Mouse (Mus musculus) left cerebral cortex, postnatal 25 days (tissue): ENCODE data around the gene Cfap58. TPM values are rescaled to one million over a fixed set of nuclear protein-coding genes. Genes with fewer than 3 reads are reported as not detected.
A peak's percentile ranks its signal among the peaks of the same experiment; 100 is the strongest.

Experiments
- DNase-seq, 2 experiments: peaks; one replicate each; pipeline ENCODE4 v3.0.0; 2022; ENCODE audit warnings: low spot score in 2 of 2, mixed read lengths in 1 of 2
- intact Hi-C: fragments of 180-260 bp; cut with DNase I; formaldehyde crosslinking; loops from one replicate; pipeline ENCODE4 v1.15.1; 2025
- total RNA-seq, 2 experiments: library from RNA; stranded (reverse); gene quantifications; 2 replicates each; pipeline ENCODE4 v1.2.3; 2021

The Cfap58 gene
- total RNA-seq, 2 experiments from 2014 or later = 0.21 to 0.55 TPM

- DNase-seq = no peak
- intact Hi-C loops = no loop called here
Observed at GRCm38 (mm10) chr19:47914191-47914590, 23.3 kb upstream of the Cfap58 start.

DNA sequence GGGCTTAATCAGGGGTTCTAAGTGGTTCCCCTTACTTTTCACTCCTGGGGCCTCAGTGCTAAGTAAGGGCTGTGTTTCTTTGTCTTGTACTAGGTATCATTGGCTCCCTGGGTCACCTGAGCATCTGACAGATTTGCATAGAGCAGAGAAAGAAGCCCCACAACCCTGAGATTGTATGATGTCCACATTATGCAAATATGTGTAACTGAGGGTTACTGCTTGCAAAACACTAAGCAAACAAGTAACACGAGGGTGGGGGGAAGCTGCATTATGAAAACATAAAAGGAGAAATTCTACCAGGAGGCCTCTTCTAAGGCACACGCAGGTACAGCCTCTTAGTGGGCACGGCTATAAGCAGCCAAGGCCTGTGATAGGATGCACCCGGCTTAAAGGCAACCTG is 22.2 kb upstream of the Cfap58 start:
- intact Hi-C loops = no loop called here
- DNase-seq = no peak

DNA sequence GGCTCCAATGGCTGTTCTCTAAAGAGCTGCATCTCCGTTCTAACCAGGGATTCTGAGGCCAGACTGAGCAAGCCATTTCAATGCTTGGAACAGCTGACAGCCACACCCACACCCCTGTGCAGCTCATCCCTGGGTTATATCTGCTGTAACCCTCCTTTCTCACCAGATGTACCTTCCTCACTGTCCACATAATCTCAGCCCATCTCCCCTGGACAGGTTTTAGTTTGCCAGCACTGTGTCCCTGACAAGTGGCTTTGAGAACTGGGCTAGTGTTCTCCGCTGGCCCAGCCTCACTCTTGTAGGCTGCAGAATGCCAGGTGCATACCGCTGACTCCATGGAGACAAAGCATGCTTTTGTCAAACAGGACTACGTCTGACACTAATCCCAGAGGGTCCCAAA is 20.1 kb upstream of the Cfap58 start:
- intact Hi-C loops = no loop called here
- DNase-seq = no peak

- DNase-seq = no peak
- intact Hi-C loops = no loop called here
Observed at GRCm38 (mm10) chr19:47918016-47918415, 19.5 kb upstream of the Cfap58 start.

DNA sequence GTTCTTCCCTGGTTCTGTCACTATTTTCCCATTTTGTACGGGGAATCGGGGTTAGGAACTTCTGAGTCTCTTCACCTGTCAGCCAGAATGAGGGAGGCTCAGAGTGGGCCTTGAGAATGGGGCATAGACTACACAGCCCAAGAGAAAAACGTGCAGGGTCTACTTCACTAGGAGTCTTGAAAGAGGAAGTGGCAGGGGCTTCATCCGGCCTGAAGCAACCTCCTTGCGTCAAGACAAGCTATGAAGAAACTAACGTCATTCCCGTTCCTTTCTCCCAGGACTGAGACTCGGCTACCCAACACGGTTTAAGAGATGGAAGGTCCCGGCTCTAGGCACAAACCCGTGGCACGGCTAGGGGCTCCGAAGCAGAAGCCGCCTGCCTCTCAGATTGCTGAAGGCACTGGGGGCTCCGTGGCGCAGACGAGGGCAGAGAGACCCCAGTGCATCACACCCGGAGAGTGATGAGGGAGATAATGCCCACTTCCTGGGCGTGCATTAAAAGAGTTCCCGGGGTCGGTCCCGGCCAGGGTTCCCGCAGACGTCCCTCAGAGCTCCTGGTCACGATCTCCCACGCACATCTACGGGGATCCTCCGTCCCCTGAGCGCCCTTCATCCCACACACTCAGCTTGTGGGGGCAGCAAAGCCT is 18.9 kb upstream of the Cfap58 start:
- intact Hi-C loops = no loop called here
- no peak for DNase-seq

- intact Hi-C loops = no loop called here
- peak; percentile 61 to 67 for DNase-seq
Observed at GRCm38 (mm10) chr19:47919126-47919965, 18.1 kb upstream of the Cfap58 start, which contains the start of the genes Cfap43 and Itprip. Gene Cfap43, minus strand, starts transcription at chr19:47919287. Gene Itprip, minus strand, starts transcription at chr19:47919299.

DNA sequence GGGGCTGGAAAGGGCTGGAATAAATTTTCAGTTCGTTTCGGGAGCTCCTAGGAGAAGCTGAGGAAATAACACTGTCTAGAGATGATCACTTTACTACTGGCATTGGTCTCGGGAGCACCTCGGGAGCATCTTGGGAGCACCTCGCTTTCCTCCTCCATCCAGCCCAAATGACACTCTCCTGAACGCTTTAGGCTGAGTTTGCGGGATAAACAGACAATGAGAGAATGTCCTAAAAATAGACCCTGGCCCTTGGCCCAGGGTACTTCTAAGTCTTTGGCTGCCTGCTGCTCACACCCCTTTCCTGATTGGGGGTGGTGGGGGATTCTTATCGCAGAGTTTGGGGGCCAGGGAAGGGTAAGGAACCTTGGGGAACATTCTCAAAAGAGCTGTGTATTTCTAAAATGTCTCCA is 17.5 kb upstream of the Cfap58 start:
- intact Hi-C loops = no loop called here
- no peak for DNase-seq

DNA sequence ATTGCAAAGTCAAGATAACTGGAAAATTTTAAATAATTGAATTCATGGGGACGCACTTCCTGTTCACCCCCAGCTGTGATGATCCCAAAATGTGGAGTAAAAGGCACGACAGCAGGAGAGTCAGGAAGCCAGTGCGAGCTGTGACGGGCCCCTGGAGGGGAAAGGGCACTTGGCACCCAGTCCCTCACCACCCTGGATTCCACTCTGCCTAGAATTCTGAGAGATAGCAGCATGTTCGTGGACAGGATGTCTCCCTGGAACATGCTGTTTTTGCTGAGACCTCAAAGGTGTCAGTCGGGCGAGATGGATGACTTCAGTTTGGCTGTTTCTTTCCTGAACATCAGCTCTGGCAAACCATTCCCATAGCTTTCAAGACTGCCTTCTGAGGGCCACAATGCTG is 11.7 kb upstream of the Cfap58 start:
- intact Hi-C loops = no loop called here
- DNase-seq = no peak

DNA sequence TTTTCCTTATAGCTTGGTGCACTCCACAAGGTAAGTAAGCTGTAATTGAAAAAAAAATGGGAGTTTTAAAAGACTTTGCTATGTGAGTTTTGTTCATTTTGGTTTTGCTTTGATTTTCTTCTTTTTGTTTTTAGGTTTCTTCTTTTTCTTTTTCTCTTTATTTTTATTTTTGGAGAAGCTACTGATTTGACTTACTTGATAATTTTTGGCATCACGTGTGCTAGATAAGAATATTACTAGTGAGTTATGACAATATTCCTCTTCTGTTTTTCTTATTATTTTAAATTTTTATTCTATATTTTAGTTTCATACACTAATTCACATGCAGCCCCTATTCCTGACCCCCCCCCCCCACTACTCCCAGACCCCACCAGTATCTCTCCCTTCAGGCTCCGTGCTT is 10.4 kb upstream of the Cfap58 start:
- intact Hi-C loops = no loop called here
- no peak for DNase-seq

DNA sequence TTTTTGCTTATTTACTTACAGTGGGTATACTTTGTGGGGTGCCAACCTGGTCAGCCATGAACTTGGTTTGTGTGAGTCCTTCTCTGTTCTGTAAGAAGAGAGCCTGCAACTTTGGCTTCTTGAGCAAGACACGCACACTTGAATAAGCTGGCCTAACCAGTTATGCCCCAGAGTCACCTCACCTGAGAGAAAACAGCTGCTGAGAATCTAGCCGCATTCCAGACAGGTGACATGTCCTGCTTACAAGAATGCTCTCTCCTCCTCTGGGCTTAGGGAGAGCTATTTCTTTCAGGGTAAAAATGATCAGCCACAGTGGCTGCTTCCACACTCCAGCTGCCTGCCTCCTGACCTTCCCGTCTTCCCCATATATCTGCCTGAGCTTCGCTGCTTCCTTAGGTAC is 8.4 kb upstream of the Cfap58 start:
- no peak for DNase-seq
- intact Hi-C loops = no loop called here

- peak in 1 of 2 experiments; percentile 37 for DNase-seq
- intact Hi-C loops = loop anchor here (1.0 to 10.0 kb wide), 3 partner anchors 50 to 427 kb away; no protein-coding TSS in a partner anchor
Observed at GRCm38 (mm10) chr19:47931982-47932638, 5.4 kb upstream of the Cfap58 start.

DNA sequence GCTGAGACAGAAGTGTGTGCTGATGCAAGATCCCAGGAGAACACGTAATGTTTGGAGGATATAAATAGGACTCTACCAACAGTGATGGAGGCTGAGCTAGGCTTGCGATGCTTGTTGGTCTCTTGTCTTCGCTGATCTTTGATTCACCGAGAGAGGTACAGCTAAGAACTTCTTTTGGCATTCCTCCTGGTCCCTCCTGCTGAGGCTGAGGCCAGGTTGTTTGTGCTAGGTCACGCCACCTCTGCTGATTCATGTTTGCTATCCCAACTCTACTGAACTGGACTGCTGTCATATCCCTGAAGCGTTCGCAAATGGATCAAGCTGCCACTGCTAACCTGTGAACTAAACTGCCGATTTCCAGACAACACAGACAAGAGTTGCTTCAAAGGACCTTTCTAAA is 3.3 kb upstream of the Cfap58 start:
- DNase-seq = no peak
- intact Hi-C loops = loop anchor here (10.0 kb wide), 2 partner anchors 279 to 429 kb away; no protein-coding TSS in a partner anchor

DNA sequence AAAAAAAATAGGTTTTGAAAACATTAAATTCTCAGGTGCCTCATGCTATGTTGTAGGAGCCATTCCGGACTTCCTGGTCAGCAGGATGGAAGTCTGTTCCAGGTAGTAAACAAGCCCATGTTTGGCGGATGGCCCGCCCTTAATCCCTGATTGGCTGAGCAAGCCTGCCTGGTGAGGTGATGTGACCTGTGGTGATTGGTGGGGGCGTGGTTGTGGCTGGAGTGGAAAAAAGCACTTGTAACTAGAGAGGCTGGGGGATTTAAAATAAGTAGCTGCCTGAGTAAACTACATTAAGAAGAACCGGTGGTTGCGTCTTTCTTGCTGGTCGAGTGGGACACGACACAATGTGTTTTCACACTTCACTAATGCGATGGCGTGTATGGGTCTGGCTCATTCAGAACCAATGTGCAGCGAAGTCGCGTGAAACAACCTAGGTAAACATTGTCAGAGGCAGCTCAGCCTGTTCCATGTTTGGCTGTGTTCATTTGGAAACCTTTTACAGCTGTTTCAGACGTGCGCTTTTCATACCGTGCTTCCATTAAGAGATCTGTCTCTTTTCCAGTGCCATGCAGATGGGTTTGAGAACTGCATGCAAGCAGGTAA is 2.7 kb upstream of the Cfap58 start:
- intact Hi-C loops = loop anchor here (10.0 kb wide), 2 partner anchors 280 to 430 kb away; no protein-coding TSS in a partner anchor

DNA sequence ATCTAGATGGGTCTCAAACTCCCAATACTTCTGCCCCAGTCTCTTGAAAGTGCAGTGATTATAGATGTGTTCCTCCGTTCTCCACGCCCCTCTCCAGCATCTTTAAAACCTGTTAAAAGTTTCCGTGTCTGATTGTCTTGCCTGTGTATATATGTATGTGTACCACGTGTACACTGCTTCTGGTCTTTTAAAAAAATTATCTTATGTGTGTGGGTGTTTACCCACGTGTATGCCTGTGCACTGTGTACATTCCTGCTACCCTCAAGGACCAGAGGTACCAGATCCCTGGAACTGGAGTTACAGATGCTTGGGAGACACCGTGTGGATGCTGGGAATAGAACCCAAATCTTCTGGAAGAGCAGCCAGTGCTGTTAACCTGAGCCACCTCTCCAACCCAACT is 1.9 kb upstream of the Cfap58 start:
- intact Hi-C loops = loop anchor here (10.0 kb wide), 2 partner anchors 281 to 431 kb away; no protein-coding TSS in a partner anchor
- no peak for DNase-seq

More for the DNA sequence above, 2.7 kb upstream of the Cfap58 start:
- DNase-seq = no peak

DNA sequence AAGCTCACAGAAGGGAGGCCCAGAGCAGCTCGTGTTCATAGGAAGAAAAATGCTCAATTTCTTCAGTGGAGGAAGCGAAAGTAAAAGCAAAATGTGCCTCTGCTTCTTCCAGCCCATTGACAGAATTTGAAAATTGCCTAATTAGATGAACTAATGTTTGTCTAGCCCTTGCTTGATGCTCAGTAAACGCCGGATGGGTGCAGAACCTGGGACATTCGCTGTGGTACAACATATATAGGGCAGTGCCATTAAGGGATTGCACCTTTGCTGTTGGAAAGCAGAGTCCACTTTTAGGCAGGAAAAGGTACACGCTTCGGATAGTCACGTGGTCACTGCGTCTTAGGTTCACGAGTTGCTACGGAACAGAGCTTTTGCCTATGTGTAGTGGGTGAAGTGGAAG is 985 bp upstream of the Cfap58 start:
- intact Hi-C loops = loop anchor here (10.0 kb wide), 2 partner anchors 282 to 432 kb away; no protein-coding TSS in a partner anchor
- DNase-seq = no peak

DNA sequence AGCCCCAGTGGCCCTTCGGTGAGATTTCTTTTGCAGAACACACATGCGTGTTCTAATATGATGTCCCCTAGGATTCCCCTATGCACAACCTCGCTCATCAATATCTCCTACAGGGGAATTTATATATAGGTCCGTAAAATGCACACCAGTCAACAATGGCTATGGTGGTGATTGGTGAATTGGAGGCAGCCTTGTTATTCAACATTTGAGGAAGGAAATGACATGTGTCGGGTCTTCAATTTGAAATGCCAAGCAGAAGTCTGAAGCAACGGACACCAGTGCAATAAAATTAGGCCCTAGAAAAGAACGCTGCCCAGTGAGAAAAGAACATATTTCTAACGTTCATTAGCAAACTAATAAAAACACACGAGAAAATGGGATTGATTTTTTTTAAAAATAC is 537 bp upstream of the Cfap58 start:
- intact Hi-C loops = loop anchor here (10.0 kb wide), 2 partner anchors 282 to 432 kb away; no protein-coding TSS in a partner anchor
- DNase-seq = no peak

- peak; percentile 14 to 81 for DNase-seq
Observed at GRCm38 (mm10) chr19:47939361-47939760, 1.9 kb downstream of the Cfap58 start.

DNA sequence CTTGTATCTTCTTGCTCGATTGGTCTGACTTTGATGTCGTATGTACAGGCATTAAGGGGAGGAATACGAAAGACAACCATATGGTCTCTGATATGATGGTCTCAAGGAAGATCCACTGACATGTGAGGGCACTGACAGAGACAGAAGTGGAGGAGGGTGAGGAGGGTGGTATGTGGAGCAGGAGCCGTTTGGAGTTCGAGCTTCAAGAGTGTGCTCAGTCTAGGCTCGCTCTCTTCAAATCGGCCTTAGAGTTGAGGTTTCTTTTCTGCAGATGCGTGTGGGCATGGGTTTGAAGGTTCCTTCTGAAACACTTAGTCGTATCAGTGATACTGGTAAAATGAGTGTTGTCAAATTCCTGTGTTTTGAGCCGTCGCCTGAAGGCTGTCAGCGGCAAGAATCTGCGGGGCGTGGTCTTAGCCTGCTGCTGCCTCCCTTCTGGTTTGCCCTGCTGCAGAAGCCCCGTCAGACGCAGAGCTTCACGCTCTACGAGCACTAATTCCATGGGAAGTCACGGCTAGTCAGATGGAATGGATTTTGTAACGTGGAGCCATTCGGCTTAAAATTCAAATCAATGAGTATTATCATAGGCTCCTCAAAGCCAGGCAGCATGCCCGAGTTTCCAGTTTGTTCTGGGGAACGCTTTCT is 9.5 kb downstream of the Cfap58 start:
- no peak for DNase-seq
- intact Hi-C loops = no loop called here

More at GRCm38 (mm10) chr19:47939361-47939760, 1.9 kb downstream of the Cfap58 start:
- intact Hi-C loops = loop anchor here (10.0 kb wide), 2 partner anchors 285 to 435 kb away; no protein-coding TSS in a partner anchor

- DNase-seq = no peak
- intact Hi-C loops = no loop called here
Observed at GRCm38 (mm10) chr19:47950946-47951345, 13.5 kb downstream of the Cfap58 start.
